Mouse (Mus musculus) liver, embryonic 14.5 days (tissue): ENCODE data around the gene Glt1d1.

Experiments
- CTCF ChIP-seq: IDR thresholded peaks from 2 replicates; pipeline ENCODE4 v1.5.1; 2016; ENCODE audit warnings: antibody characterized with exemption, low read depth, control low read depth
- EP300 ChIP-seq: IDR thresholded peaks from 2 replicates; pipeline ENCODE4 v1.6.1; 2016; ENCODE audit warnings: antibody characterized with exemption, low read depth

- TF ChIP-seq EP300 (no peak), CTCF (no peak)
These were observed 7.1 kb downstream of the Glt1d1 start for GRCm38 (mm10) chr5:127639067-127639605.
